Mouse (Mus musculus) 3T3-L1 (cell line): Measurements from ENCODE around the gene Yes1.
A peak's percentile ranks its signal among the peaks of the same experiment; 100 is the strongest.
"Not testable (repeated sequence)": the region's sequence is repeated elsewhere in the genome, so short reads cannot be mapped to it uniquely, and the experiment has no call there.

Experiments used
- DNase-seq: peaks from one replicate; pipeline ENCODE4 v3.0.0-alpha.2; 2015; ENCODE audit warnings: low read depth, low spot score

The Yes1 gene

DNA sequence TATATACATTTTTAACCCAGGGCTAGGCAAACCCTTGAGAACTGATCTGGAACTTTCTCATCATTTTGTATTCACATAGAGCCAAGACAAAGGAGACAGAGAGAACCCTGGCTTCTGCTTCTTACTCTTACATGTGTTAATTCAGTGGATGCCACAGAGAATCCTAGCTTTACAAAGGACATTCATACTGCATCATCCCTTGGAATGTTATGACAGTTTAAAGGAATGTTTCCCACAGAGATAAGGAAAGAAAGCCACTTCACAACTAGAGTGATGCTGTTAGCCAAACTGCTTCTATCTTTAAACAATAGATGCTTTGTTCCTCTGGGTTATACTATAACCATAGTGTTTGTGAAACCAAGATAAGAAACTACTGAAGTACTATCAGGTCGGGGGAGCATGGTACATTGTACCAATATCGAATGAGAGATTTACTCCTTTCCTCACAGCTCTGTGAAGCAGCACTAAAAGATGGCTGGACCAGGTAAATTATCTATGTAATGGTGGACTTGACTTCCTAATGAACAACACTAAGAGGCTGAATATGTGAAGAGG, 95.3 kb downstream of the Yes1 start:
- peak; percentile 77 for DNase-seq

GRCm38 (mm10) chr5:32711485-32711884, 100.5 kb downstream of the Yes1 start:
- no peak for DNase-seq

DNA sequence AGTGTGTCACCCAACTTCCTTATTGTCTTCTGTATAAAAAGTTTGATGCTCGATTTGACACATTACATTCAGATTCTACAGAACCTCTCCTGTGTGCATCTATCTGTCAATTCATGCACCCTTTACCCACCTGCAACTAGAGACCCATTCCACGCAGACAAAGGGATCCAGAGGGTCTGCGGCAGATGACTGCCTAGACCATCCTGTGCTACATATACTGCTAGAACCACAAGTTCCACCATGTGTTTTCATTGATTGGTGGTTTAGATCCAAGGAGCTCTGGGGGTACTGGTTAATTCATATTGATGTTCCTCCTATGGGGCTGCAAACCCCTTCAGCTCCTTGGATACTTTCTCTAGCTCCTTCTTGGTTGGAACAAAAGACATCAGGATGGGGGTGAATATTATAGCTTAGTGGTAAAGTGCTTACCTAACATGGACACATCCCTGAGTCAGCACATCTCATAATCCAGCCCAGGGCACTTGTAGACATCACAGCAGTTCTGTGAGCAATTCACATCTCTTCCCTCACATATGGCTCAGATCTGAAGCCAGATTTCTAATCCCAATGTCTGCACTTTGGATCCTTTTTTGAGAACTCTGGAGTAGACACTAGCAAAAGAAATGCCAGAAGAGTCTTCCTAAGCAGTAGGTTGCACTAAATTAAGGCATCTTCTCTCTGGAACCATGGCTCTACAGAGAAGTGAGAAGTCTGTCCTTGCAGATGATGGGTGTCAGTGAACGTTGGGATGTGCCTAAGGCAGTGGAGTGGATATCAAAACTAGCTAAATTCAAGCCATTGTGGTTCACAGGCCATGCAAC, 101.5 kb downstream of the Yes1 start:
- DNase-seq: peak; percentile 48

DNA sequence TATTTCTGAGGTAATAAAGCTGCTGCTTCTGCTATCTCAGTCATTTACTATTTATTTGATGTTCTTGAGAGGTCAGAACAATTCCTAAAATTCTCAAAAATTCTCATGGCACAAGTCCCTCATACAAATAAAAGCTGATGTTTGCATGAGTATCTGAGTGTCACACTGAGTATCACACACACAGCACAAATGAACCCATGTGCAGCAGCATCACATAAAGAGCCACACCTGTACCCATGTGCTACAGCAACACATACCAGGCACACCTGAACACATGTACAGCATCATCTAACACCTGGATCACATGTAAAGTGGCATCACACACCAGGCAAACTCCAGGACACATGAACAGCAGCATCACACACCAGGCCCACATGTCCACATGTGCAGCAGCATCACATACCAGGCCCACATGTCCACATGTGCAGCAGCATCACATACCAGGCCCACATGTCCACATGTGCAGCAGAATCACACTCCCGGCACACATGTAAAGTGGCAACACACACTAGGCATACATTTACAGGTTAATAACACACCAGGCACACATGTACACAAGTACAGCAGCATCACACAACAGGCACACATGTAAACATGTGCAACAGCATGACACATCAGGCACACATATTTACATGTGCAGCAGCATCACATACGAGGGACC, 102.2 kb downstream of the Yes1 start:
- DNase-seq: peak; percentile 55

GRCm38 (mm10) chr5:32713703-32714467, 102.9 kb downstream of the Yes1 start:
- DNase-seq: peak; percentile 100

DNA sequence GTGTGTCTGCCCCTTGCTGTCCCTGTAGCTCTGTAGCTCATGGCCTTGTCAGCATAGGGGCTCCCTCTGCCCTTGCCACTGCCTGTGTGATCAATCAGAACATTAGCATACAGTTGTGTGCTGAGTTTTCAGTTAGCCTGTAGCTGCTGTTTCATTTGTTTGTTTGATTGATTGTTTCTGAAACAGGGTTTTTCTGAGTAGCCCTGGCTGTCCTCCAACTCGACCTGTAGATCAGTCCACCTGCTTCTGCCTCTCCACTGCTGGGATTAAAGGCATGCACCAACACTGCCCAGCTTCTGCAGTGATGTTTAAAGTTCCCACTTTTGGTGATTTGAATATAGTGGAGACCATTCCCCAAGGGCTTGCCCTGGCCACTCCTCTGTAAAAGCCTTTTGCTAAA, 106.8 kb downstream of the Yes1 start:
- no peak for DNase-seq

- no peak for DNase-seq
These were observed 107.9 kb downstream of the Yes1 start for GRCm38 (mm10) chr5:32718916-32719315.

GRCm38 (mm10) chr5:32720416-32720815, 109.4 kb downstream of the Yes1 start:
- no peak for DNase-seq

DNA sequence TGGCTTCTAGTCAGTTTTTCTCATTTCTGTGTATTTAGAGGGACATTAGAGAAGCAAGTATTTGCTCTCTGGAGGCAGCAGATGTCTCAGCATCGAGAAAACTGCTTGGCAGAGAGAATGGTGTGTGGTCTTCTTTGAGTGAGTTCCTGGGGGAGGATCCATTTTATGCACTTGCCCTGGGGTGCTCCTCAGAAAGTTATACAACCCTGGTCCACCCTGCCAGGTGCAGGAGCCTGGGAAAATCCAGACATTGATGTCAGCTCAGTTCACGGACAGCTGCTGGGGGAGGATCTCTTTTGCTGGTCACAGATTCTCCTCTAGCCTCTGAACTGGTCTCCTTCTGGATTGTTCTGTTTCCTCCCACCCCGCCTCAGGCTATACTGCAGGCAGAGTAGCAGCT, 110.3 kb downstream of the Yes1 start:
- DNase-seq: no peak

DNA sequence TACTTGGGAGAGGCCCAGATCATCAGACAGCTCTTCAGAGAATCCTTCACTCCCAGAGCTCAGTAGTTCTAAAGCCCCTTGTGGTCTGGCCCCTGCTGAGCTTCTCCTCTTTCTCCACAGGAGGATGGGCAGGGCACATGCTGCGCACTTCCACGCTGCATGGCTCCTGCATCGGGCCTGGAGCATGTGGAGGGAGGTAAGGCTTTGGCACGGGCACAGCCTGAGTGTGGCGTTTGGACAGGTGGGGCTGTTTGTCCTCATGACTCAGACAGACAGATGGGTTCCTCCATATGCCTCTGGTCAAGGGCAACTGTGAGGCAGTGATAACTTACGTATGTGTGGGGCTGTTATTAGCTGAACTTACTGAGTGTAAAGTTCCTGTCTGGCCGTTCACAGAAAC, 111.3 kb downstream of the Yes1 start:
- DNase-seq: no peak

DNA sequence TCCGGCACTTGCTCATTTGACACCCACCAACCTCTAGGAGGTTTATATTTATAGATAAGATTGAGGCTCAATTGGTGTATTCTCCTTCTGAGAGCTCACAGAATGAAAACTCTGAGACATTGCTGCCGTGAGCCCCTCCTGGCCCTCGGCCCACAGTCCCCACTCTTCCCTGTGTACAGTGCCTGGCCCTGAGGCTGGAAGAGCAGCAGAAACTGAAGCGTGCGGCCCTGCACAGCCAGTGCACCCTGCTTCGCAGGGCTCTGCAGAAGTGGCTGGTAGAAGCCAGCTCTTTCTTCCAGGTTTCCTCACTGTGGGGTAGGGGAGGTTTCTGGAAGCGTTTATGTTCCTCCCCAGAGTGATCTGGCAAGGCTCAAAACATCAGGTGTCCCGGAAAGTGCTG, 111.7 kb downstream of the Yes1 start:
- DNase-seq: not testable (repeated sequence)

GRCm38 (mm10) chr5:32723981-32724380, 113.0 kb downstream of the Yes1 start:
- DNase-seq: no peak

GRCm38 (mm10) chr5:32725397-32725796, 114.4 kb downstream of the Yes1 start:
- peak; percentile 63 for DNase-seq

GRCm38 (mm10) chr5:32728300-32728699, 117.3 kb downstream of the Yes1 start:
- no peak for DNase-seq

- DNase-seq: no peak
These were observed 117.9 kb downstream of the Yes1 start for GRCm38 (mm10) chr5:32728851-32729250.

- DNase-seq: not testable (repeated sequence)
These were observed 122.9 kb downstream of the Yes1 start for GRCm38 (mm10) chr5:32733892-32734291.

- no peak for DNase-seq
These were observed 124.8 kb downstream of the Yes1 start for GRCm38 (mm10) chr5:32735779-32736178.
